Mouse (Mus musculus): ENCODE measurements at regions not wholly inside any gene's neighbourhood (a gene's known extent, or its start where the extent isn't known, plus 50 kb on each side); places are given as distances from the start of the nearest gene placed in this dataset.

- CTCF ChIA-PET, result no interaction called here
These were observed 505.9 kb upstream of the Zeb2 start for GRCm38 (mm10) chr2:45623056-45623455.

GRCm38 (mm10) chr2:45608926-45609325 is 491.7 kb upstream of the Zeb2 start:
- CTCF ChIA-PET, result no interaction called here

- CTCF ChIA-PET, result no interaction called here
These were observed 490.2 kb upstream of the Zeb2 start for GRCm38 (mm10) chr2:45607393-45607792.

- CTCF ChIA-PET, result no interaction called here
These were observed 484.2 kb upstream of the Zeb2 start for GRCm38 (mm10) chr2:45601332-45601900.

- CTCF ChIA-PET, result no interaction called here
These were observed 476.6 kb upstream of the Zeb2 start for GRCm38 (mm10) chr2:45593765-45594164.

- CTCF ChIA-PET, result no interaction called here
These were observed 473.8 kb upstream of the Zeb2 start for GRCm38 (mm10) chr2:45590980-45591379.

- CTCF ChIA-PET, result no interaction called here
These were observed 471.1 kb upstream of the Zeb2 start for GRCm38 (mm10) chr2:45588248-45588647.

GRCm38 (mm10) chr2:45586588-45587200 is 469.5 kb upstream of the Zeb2 start:
- CTCF ChIA-PET, result no interaction called here

- CTCF ChIA-PET, result no interaction called here
These were observed 464.3 kb upstream of the Zeb2 start for GRCm38 (mm10) chr2:45581549-45581925.

- CTCF ChIA-PET, result no interaction called here
These were observed 463.8 kb upstream of the Zeb2 start for GRCm38 (mm10) chr2:45580838-45581548.

GRCm38 (mm10) chr2:45572906-45573305 is 455.7 kb upstream of the Zeb2 start:
- CTCF ChIA-PET, result no interaction called here

GRCm38 (mm10) chr2:45554707-45555106 is 437.5 kb upstream of the Zeb2 start:
- CTCF ChIA-PET, result no interaction called here

GRCm38 (mm10) chr2:45541394-45541793 is 424.2 kb upstream of the Zeb2 start:
- CTCF ChIA-PET, result no interaction called here

- CTCF ChIA-PET, result no interaction called here
These were observed 421.8 kb upstream of the Zeb2 start for GRCm38 (mm10) chr2:45538950-45539349.

- CTCF ChIA-PET, result no interaction called here
These were observed 420.5 kb upstream of the Zeb2 start for GRCm38 (mm10) chr2:45537722-45538121.

GRCm38 (mm10) chr2:45534806-45535205 is 417.6 kb upstream of the Zeb2 start:
- CTCF ChIA-PET, result no interaction called here

GRCm38 (mm10) chr2:45522310-45522709 is 405.1 kb upstream of the Zeb2 start:
- CTCF ChIA-PET, result interaction anchor here (0.6 kb wide), 1 partner anchor 711 kb away, joined by 3 read pairs; no protein-coding TSS in a partner anchor

- CTCF ChIA-PET, result no interaction called here
These were observed 402.5 kb upstream of the Zeb2 start for GRCm38 (mm10) chr2:45519550-45520152.

GRCm38 (mm10) chr2:45514290-45515180 is 397.3 kb upstream of the Zeb2 start:
- CTCF ChIA-PET, result no interaction called here

GRCm38 (mm10) chr2:45512852-45513251 is 395.7 kb upstream of the Zeb2 start:
- CTCF ChIA-PET, result no interaction called here

- CTCF ChIA-PET, result no interaction called here
These were observed 394.6 kb upstream of the Zeb2 start for GRCm38 (mm10) chr2:45511791-45512190.

- CTCF ChIA-PET, result no interaction called here
These were observed 387.3 kb upstream of the Zeb2 start for GRCm38 (mm10) chr2:45504468-45504867.

Data from spleen, embryonic (tissue).